Mouse (Mus musculus): ENCODE data around the gene Bag2. TPM values are rescaled to one million over a fixed set of nuclear protein-coding genes. Genes with fewer than 3 reads are reported as not detected.

Gene Bag2
- polyA plus RNA-seq, 1 experiment from 2014 or later: 52.0 TPM

DNA sequence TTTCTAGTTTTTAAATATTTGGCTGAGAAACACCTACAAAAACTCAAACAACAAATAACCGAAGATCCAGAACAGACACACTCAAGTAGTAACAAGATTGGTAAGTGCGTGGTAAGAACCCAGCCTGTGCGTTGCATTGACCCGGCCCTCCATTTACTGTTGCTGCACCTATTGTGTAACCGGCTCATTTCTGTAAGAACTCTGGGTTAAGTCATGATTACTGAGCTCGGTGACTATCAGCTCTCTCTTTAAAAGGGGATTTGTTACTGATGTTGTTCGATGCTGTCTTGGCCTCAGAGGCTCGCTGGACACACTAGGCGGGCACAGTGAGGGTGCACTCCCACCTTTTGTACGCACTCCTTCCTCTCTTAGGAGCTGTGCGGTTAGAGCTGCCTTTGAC is 19.3 kb downstream of the Bag2 start:
- DNase-seq (ENCODE audit: low spot score) (no peak), ATAC-seq (ENCODE audit: low FRiP score, low TSS enrichment) (no peak)
- Histone ChIP-seq H3K4me1 (replicated peaks; ENCODE audit: control insufficient read depth, insufficient read depth) (no peaks in the 10 kb centered on the region), H3K9me3 (ENCODE audit: control insufficient read depth, low read length) (no peaks in the 10 kb centered on the region), H3K36me3 (ENCODE audit: control insufficient read depth, insufficient read depth, low read length) (peaks cover 7% of the 10 kb centered on the region), H3K27me3 (ENCODE audit: control insufficient read depth, insufficient read depth, low read length) (no peaks in the 10 kb centered on the region), H3K4me2 (replicated peaks; ENCODE audit: low read depth) (no peak overlapping the region), H3K9ac (ENCODE audit: low read length) (no peak overlapping the region), H3K4me3 (ENCODE audit: low read depth, low read length) (no peak overlapping the region), H3K27ac (replicated peaks) (no peak overlapping the region)
- WGBS: 90% methylated on average over 11 of the region's 11 CpGs
- TF ChIP-seq EP300 (optimal IDR thresholded peaks at IDR 0.05) (no peak), CTCF (IDR thresholded peaks at IDR 0.05; ENCODE audit: low read depth) (no peak)

DNA sequence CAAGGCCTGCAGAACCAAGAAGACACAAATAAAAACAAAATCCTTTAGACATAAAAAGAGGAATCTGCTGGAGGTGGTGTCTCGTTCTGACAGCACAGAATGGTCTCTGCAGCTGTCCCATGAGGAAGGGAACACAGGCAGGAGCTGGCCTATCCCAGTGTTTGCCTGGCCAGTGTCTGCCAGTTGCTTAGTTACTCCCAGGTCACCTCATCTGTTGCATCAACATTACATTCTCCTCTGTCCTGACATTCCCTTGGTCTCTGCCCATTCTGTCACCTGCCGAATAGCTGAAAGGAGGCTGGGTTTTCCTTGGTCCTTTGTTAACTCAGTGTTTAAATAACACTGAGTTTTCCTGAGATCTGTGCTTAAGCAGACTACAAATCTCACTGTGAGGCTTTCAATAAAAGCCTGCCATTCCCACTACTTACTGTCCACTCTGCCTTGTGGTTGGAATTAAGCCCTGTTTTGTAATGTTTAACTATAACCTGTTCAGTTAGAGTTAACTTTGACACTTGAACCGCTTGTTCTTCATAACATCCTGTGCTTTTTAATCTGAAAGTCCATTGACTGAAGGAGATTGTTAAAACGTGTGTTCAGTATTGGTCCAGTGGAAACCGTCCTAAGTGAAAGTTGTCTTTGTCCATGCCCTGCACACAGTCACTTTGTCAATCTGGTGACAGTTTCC is 23.5 kb downstream of the Bag2 start:
- H3K27ac ChIP-seq (replicated peaks): no peak overlapping the region
- no peak overlapping the region for H3K9ac ChIP-seq (ENCODE audit: low read length)
- no peaks in the 10 kb centered on the region for H3K4me1 ChIP-seq (replicated peaks; ENCODE audit: control insufficient read depth, insufficient read depth)
- DNase-seq (ENCODE audit: low spot score) (no peak), ATAC-seq (ENCODE audit: low FRiP score, low TSS enrichment) (no peak)
- WGBS: 57% methylated on average over 5 of the region's 5 CpGs
- H3K4me2 ChIP-seq (replicated peaks; ENCODE audit: low read depth): no peak overlapping the region
- no peak overlapping the region for H3K4me3 ChIP-seq (ENCODE audit: low read depth, low read length)
- H3K36me3 ChIP-seq (ENCODE audit: control insufficient read depth, insufficient read depth, low read length): peaks cover 16% of the 10 kb centered on the region
- TF ChIP-seq CTCF (IDR thresholded peaks at IDR 0.05; ENCODE audit: low read depth): no peak
- no peak for TF ChIP-seq EP300 (optimal IDR thresholded peaks at IDR 0.05)
- no peaks in the 10 kb centered on the region for H3K9me3 ChIP-seq (ENCODE audit: control insufficient read depth, low read length)
- no peaks in the 10 kb centered on the region for H3K27me3 ChIP-seq (ENCODE audit: control insufficient read depth, insufficient read depth, low read length)

DNA sequence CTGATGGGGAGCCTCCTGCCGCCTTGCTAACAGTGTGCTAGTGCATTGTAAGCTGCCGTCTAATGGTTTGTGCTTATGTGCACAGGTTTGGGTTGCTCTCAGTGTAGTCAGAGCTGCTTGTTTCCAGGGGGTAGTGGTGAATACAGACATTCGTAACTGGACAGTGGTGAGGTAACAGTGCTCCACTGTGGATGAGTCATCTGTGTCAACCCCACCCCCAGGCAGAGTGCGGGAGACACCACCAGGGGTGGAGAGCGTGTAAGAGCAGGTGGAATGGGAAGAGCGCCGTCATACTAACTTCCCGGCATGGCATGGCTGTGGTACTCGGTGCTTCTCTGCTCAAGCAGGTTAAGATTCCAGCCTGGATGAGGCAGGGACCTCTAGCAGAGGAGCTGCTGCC is 24.6 kb downstream of the Bag2 start:
- TF ChIP-seq CTCF (IDR thresholded peaks at IDR 0.05; ENCODE audit: low read depth): no peak
- no peaks in the 10 kb centered on the region for H3K4me1 ChIP-seq (replicated peaks; ENCODE audit: control insufficient read depth, insufficient read depth)
- no peak overlapping the region for H3K4me3 ChIP-seq (ENCODE audit: low read depth, low read length)
- DNase-seq (ENCODE audit: low spot score) (no peak), ATAC-seq (ENCODE audit: low FRiP score, low TSS enrichment) (peak; percentile 59)
- H3K27ac ChIP-seq (replicated peaks): no peak overlapping the region
- no peaks in the 10 kb centered on the region for H3K9me3 ChIP-seq (ENCODE audit: control insufficient read depth, low read length)
- peaks cover 18% of the 10 kb centered on the region for H3K36me3 ChIP-seq (ENCODE audit: control insufficient read depth, insufficient read depth, low read length)
- 80% methylated on average over 9 of the region's 9 CpGs for WGBS
- no peak overlapping the region for H3K4me2 ChIP-seq (replicated peaks; ENCODE audit: low read depth)
- H3K27me3 ChIP-seq (ENCODE audit: control insufficient read depth, insufficient read depth, low read length): no peaks in the 10 kb centered on the region
- no peak overlapping the region for H3K9ac ChIP-seq (ENCODE audit: low read length)

DNA sequence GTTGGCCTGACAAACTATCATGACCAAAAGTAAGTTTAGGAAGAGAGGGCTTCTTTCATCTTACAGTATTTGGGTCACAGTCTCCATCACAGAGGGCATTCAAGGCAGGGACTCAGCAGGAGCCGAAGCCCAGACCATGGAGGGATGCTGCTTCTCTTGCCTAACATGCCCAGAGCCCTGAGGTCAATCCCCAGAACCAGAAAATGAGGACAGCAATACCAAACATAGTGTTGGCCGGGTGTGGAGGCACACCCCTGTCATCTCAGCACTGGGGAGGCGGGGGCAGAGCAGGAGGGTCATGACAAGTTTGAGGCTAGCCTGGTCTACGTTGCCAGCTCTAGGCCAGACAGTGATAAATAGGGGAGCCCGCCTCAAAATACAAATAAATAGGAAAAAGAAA is 32.5 kb downstream of the Bag2 start:
- 95% methylated on average over 5 of the region's 5 CpGs for WGBS
- Histone ChIP-seq H3K27ac (replicated peaks) (no peak overlapping the region), H3K4me3 (ENCODE audit: low read depth, low read length) (no peak overlapping the region), H3K27me3 (ENCODE audit: control insufficient read depth, insufficient read depth, low read length) (no peaks in the 10 kb centered on the region), H3K9me3 (ENCODE audit: control insufficient read depth, low read length) (no peaks in the 10 kb centered on the region), H3K4me1 (replicated peaks; ENCODE audit: control insufficient read depth, insufficient read depth) (no peaks in the 10 kb centered on the region), H3K36me3 (ENCODE audit: control insufficient read depth, insufficient read depth, low read length) (peaks cover 17% of the 10 kb centered on the region), H3K9ac (ENCODE audit: low read length) (no peak overlapping the region), H3K4me2 (replicated peaks; ENCODE audit: low read depth) (no peak overlapping the region)
- ATAC-seq (ENCODE audit: low FRiP score, low TSS enrichment) (no peak), DNase-seq (ENCODE audit: low spot score) (no peak)
- no peak for TF ChIP-seq CTCF (IDR thresholded peaks at IDR 0.05; ENCODE audit: low read depth)
- no peak for TF ChIP-seq EP300 (optimal IDR thresholded peaks at IDR 0.05)

DNA sequence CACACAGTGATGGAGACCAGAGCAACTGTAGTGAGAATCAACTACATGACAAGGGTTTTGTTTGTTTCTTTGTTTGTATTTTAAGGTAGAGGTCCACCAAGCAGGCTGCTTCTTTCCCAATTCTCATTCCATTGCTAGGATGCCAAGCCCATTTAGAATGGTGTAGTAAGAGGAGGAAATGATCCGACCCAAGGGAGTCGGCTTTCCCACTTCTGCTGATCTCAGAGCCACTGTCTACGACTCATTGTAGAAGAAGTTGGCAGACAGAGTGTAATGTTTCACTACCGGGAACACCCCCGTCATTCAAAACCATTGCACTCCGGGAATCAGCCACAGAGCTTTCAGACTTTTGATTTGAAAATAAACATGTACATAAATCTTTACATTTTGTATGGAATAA is 33.1 kb downstream of the Bag2 start:
- Histone ChIP-seq H3K4me1 (replicated peaks; ENCODE audit: control insufficient read depth, insufficient read depth) (no peaks in the 10 kb centered on the region), H3K36me3 (ENCODE audit: control insufficient read depth, insufficient read depth, low read length) (peaks cover 12% of the 10 kb centered on the region), H3K27me3 (ENCODE audit: control insufficient read depth, insufficient read depth, low read length) (no peaks in the 10 kb centered on the region), H3K4me3 (ENCODE audit: low read depth, low read length) (no peak overlapping the region), H3K27ac (replicated peaks) (no peak overlapping the region), H3K9me3 (ENCODE audit: control insufficient read depth, low read length) (no peaks in the 10 kb centered on the region), H3K9ac (ENCODE audit: low read length) (no peak overlapping the region), H3K4me2 (replicated peaks; ENCODE audit: low read depth) (no peak overlapping the region)
- WGBS: 74% methylated on average over 6 of the region's 6 CpGs
- ATAC-seq (ENCODE audit: low FRiP score, low TSS enrichment): no peak
- no peak for DNase-seq (ENCODE audit: low spot score)
- TF ChIP-seq EP300 (optimal IDR thresholded peaks at IDR 0.05) (no peak), CTCF (IDR thresholded peaks at IDR 0.05; ENCODE audit: low read depth) (no peak)

DNA sequence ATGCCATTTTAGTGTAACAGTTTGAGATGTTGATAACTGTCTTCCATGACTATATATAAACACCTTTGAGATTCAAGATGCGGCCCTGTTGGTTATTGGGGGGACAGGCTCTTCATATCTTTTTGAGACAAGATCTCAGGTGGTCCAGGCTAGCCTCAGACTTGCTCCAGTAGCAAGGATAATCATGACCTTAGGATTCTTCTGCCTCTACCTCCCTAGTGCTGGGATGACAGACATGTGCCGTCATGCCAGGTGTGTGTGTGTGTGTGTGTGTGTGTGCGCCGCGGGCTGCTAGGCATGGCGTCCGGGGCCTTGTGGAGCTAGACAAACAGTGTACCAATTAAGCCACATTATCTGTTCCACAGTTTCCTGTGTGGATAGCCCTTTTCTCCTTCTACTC is 36.6 kb downstream of the Bag2 start:
- H3K4me3 ChIP-seq (ENCODE audit: low read depth, low read length): no peak overlapping the region
- H3K4me2 ChIP-seq (replicated peaks; ENCODE audit: low read depth): peak overlapping the region; percentile 77; the same call in 1 of the 2 replicates
- DNase-seq (ENCODE audit: low spot score): no peak
- no peak overlapping the region for H3K9ac ChIP-seq (ENCODE audit: low read length)
- peaks cover 9% of the 10 kb centered on the region for H3K36me3 ChIP-seq (ENCODE audit: control insufficient read depth, insufficient read depth, low read length)
- H3K27me3 ChIP-seq (ENCODE audit: control insufficient read depth, insufficient read depth, low read length): no peaks in the 10 kb centered on the region
- TF ChIP-seq EP300 (optimal IDR thresholded peaks at IDR 0.05) (no peak), CTCF (IDR thresholded peaks at IDR 0.05; ENCODE audit: low read depth) (no peak)
- no peak overlapping the region for H3K27ac ChIP-seq (replicated peaks)
- no peaks in the 10 kb centered on the region for H3K9me3 ChIP-seq (ENCODE audit: control insufficient read depth, low read length)
- H3K4me1 ChIP-seq (replicated peaks; ENCODE audit: control insufficient read depth, insufficient read depth): no peaks in the 10 kb centered on the region
- 72% methylated on average over 7 of the region's 7 CpGs for WGBS
- ATAC-seq (ENCODE audit: low FRiP score, low TSS enrichment): no peak
